Mouse (Mus musculus) common myeloid progenitor, adult 5-6 weeks (primary cell): ENCODE measurements at regions not wholly inside any gene's neighbourhood (a gene's known extent, or its start where the extent isn't known, plus 50 kb on each side); places are given as distances from the start of the nearest gene placed in this dataset.
A peak's percentile ranks its signal among the peaks of the same experiment; 100 is the strongest.
"Not testable (repeated sequence)": the region's sequence is repeated elsewhere in the genome, so short reads cannot be mapped to it uniquely, and the experiment has no call there.

Experiments used
- ATAC-seq: replicated peaks from 2 replicates; pipeline ENCODE4 v1.8.0; 2016; ENCODE audit warnings: low read depth, mild to moderate bottlenecking, moderate TSS enrichment, inconsistent platforms; ENCODE audit not compliant: poor library complexity, severe bottlenecking

DNA sequence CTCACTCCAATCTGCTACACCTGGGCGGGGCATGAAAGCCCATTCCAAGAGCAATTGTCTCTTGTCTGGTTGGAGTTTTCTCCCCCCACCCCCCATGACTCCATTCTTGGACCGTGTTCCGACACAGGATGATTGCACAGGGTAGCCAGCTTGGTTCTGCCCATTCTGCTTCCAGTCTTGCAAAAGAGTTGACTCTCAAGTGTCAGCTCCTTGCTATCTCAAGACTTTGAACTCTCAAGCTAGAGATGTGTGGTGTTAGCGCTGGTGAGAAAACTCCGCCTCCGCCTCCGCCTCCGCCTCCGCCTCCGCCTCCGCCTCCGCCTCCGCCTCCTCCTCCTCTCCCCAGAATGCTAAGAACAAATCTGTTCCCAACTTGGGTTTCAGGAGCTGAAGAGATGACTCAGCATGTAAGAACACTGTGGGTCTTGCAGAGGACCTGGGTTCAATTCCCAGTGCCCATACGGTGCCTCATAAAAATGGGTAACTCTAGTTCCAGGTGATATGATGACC lies 135.1 kb downstream of the Bcat1 start:
- no peak for ATAC-seq

GRCm38 (mm10) chr6:144938613-144939236 lies 137.3 kb downstream of the Bcat1 start:
- no peak for ATAC-seq

- no peak for ATAC-seq
These were observed 138.8 kb downstream of the Bcat1 start for GRCm38 (mm10) chr6:144937211-144937610.

GRCm38 (mm10) chr6:144933722-144934235 lies 142.2 kb downstream of the Bcat1 start:
- no peak for ATAC-seq

DNA sequence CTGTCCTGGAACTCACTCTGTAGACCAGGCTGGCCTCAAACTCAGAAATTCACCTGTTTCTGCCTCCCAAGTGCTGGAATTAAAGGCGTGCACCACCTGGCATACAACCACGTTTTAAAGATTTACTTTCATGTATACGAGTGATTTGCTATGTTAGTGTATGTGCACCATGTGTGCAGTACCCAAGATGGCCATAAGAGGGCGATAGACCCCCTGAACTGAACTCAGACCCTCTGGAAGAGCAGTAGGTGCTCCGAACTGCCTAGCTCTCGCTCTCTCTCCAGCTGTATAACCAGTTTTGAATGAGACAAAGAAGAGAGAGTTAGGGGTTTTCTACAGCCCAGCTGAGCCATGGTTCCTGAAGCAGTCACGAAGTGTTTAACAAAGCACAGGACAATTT lies 143.6 kb downstream of the Bcat1 start:
- no peak for ATAC-seq

DNA sequence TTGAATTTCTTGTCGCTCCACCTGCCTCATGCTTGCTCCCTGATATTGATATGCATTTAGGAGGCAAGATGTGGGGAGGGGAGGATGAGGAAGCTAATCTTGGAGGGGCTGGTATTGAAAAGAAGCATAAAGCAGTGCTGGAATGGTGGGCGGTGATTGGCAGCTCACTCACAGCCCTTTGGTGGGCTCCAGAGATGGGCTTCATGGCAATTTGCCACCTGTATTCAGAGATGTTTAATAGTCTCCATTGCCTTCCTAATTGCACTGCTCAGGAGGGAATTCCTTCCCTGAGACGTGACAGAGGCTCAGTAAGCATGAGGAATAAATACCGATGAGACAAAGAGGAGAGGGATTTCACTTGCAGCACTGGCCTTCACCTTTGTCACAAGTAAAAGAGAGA lies 146.0 kb downstream of the Bcat1 start:
- no peak for ATAC-seq

DNA sequence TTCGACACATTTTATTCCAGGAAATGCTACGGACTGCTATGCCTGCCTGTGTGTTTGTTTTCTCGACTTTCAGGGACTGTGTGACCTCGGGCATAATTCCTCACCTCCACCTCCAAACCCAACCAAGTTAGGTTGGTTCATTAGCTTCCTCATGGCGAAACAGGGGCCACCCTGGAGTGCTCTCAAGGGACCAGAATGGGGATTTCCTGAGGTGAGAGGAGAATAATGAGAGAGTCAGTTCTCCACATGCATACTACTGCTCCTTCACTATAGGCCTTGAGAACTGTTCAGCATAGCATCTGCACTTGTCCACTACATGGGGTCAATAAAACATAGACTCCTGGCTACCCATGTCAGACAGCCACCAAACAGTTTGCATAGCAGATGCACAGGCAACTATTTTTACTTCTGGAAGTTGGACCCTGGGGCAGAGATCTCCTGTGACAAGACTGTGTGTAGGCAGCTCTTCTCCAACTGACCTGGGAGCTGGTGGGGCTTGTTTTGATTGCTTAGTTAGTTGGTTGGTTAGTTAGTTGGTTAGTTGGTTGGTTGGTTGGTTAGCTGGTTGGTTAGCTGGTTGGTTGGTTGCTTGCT lies 146.6 kb downstream of the Bcat1 start:
- no peak for ATAC-seq

GRCm38 (mm10) chr6:144927599-144927998 lies 145.8 kb upstream of the Sox5 start:
- no peak for ATAC-seq

DNA sequence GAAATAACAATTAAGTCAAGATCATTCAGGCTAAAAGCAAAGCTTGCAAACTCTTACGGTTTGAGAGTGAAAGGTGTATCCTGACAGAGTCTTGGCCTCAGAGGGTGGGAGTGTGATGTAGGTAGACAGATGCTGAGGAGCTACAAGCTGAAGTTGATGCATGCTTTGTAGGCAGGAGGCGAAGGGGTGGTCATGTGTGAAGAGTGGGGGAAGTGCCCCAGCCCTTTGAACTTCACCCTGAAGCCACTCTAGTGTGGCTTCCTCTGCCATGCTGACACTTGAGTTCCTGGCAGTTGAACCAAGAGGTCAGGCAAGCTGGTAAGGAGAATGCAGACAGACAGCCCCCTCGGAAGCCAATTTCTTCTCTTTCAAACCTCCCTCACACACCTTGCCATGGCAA lies 141.0 kb upstream of the Sox5 start:
- no peak for ATAC-seq

- ATAC-seq = peak; percentile 70
These were observed 138.0 kb upstream of the Sox5 start for GRCm38 (mm10) chr6:144919750-144920149.

GRCm38 (mm10) chr6:144917128-144917527 lies 135.4 kb upstream of the Sox5 start:
- ATAC-seq = peak; percentile 93

GRCm38 (mm10) chr6:144911781-144912180 lies 130.0 kb upstream of the Sox5 start:
- ATAC-seq = no peak

DNA sequence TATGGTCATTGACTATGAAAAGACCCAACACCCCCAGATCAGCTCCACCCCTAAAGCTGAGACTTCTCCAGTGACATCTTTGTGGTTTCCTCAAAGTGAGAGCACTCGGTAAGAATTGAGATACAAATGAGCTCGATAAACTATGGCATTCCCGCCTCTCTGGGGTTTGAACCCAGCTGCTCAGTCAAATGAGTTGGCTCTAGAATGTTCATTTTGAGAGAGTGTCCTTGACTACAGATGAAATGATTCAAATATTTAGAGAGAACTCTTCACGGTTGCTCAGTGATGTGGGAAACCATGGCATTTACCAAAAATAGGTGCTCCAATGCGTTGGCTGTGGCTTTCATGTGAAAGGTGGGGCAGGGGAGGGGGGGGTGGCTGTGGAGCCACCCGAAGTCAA lies 128.6 kb upstream of the Sox5 start:
- ATAC-seq = no peak

DNA sequence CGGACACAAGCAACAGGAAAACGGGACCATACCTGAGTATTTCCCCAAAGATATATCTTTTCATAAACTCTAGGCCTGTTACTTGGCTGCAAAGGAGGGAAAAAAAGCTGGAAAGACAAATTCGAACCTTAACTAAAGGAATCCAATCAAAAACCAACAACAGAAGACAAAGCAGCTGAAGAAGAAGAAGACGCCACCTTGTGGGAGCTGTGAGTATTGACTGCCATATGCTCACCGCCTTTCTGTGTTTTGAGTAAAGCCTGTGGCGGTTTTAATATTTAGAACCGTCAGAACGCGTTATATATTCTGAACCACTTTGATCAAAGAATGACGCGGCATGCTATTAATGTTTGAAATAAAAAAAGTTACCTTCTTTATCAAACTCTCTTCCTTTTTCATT lies 126.9 kb upstream of the Sox5 start:
- no peak for ATAC-seq

DNA sequence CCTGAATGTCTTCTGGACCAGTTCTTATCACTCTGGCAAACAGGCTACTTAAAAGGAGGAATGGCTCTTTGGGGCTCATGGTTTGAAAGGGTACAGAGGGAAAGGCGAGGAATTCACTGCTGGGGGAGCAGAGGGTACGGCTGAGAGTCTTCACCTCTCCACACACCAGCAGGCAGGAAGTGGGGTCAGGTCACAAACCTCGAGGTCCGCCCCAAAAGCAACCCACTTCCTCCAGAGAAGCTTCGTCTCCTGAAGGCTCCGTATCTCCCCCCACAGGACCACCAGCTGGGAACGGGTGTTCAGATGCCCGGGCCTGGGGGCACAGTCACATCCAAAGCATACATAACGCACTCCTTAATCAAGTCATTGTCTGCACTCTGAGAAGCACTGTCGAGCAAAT lies 121.4 kb upstream of the Sox5 start:
- peak; percentile 52 for ATAC-seq

DNA sequence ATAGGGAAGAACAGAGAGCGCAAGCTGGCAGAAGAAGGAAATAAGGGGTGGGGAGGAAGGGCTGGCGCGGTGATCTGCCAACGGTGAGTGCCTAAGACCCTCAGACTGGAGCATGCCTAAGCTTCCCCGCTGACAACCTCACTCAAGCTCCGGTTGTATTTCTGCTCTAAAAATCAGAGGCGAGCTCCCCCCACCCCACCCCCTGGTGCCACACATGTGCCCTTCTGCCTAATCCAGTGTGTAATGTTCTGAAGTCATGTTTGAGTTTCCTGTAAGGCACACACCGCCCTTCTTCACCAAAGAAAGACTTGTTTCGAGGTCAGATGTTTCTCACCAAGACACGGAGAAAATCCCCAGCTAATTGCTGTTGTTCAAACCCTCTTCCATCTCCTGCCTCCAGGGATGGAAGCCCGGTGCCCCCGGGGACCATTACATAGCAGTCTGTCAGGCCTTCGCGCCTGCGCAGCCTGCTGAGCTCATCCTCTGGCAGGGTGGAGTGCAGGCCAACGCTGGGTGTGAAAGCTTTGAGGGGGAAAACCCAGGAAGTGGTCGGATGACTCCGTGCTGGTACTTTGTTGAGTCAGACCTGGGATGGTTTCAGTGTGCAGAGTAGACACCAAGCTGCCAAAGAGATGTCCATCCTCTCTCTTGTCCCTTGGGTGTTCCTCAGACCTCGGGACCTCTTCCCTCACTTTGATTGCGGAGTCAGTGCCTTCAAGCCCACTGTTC lies 120.7 kb upstream of the Sox5 start:
- peak; percentile 72 for ATAC-seq

DNA sequence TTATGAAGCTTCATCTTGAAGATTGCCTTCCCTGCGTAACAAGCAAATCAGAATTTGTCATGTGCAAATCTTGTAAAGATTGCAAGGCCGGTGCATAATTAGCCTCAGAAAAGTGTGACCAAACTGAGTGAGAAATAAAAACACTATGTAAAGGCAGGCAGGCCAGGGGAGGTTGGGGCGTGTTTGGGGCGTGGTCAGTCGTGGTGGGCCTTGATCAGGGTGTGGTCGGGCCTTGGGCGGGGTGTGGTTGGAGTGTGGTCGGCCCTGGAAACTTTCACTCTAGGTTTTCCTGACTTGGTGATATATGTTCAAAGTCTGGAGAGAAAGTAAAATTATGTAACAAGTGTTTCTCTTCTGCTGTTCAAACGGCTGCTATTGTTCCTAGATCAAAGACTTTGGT lies 120.0 kb upstream of the Sox5 start:
- peak; percentile 88 for ATAC-seq

GRCm38 (mm10) chr6:144900858-144901257 lies 119.1 kb upstream of the Sox5 start:
- not testable (repeated sequence) for ATAC-seq

DNA sequence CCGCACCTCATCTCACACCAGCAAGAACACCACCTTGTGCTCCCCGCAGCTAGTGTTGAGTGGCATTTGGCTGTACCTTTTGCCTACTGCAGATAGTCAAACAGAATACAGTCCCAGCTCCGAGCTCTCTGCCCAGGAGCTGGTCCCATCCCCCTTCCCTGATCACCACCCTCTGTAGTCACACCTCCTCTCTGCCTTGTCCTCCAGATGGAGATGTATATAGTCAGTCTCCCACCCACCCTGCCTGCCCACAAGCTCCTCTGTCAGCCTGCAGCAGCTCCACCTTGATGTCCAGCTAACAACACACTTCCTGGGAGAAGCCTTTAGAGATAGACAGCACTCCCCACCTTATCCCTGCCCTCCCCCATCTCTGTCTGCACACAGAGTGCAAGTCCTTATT lies 115.7 kb upstream of the Sox5 start:
- ATAC-seq = no peak

- peak; percentile 53; the same call in 1 of the 2 replicates for ATAC-seq
These were observed 109.1 kb upstream of the Sox5 start for GRCm38 (mm10) chr6:144890914-144891313.

DNA sequence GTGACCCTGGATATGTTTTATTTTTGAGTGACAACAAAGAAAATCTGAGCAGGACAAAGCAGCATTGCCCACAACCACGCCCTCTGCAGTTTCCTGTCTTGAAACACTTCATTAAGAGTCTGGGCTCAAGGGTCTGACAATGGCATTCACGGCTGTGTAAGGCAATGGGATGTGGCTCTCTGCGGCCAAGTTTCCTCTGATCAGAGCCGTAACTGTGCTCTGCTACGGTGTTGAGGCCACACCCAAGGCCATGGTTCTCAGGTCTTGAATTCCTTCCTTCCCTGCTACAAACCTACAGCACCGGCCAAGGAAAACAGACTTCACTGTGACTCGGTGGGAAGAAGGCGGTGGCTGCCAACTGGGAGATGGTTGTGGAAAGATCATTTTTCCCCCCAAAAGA lies 108.4 kb upstream of the Sox5 start:
- no peak for ATAC-seq
